Mouse (Mus musculus) embryo, embryonic 11.5 days (tissue): ENCODE data around the gene Sgpl1.

ENCODE experiments used
- DNase-seq: peaks from one replicate; pipeline ENCODE4 v3.0.0-alpha.2; 2012; ENCODE audit warnings: low read depth, low spot score

The Sgpl1 gene

GRCm38 (mm10) chr10:61147157-61148040 is at the start of gene Sgpl1:
Gene Sgpl1 (minus strand): TSS chr10:61147703.
- DNase-seq = peak; percentile 85

GRCm38 (mm10) chr10:61195718-61196291 is 48.3 kb upstream of the Sgpl1 start:
- no peak for DNase-seq

GRCm38 (mm10) chr10:61195216-61195615 is 47.7 kb upstream of the Sgpl1 start:
- DNase-seq = no peak

DNA sequence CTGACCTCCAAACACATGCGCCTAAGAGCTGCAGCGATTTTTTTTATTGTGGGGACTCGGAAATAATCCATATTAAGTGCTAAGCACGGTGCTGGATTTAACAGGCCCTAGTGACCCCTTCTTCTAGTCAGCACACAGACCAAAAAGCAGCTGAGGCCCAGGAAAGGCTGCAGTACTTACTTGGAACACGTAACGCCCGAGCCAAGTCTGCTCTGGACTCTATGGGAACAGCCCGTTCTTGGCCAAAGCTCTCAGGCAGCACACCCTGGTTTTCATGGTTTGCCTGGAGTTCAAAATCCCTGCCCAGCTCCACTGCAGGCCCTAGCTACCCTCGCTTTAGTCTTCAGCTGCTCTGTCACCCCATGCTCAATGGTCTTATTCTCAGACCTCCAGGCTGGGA is 47.1 kb upstream of the Sgpl1 start:
- DNase-seq = no peak

GRCm38 (mm10) chr10:61188010-61188409 is 40.5 kb upstream of the Sgpl1 start:
- DNase-seq = no peak

DNA sequence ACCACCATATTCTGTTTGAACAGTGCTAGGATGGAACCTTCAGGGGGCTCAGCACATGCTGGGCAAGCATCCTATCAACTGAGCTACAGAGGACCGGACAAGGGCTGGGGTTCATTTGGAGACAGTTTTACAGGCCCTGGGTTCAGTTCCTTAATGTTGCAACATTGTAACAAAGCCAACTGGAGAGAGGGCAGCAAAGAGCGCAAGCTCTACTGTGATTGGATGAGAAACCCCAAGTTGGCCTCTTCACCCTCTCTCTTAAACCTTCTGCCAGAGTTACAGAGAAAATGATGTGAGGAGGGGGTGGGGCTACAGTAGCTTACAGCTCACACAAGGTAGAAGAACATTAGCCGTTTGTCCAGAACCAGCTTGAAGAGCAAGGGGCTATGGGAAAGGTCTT is 39.5 kb upstream of the Sgpl1 start:
- DNase-seq = no peak

GRCm38 (mm10) chr10:61179927-61180326 is 32.4 kb upstream of the Sgpl1 start:
- no peak for DNase-seq

DNA sequence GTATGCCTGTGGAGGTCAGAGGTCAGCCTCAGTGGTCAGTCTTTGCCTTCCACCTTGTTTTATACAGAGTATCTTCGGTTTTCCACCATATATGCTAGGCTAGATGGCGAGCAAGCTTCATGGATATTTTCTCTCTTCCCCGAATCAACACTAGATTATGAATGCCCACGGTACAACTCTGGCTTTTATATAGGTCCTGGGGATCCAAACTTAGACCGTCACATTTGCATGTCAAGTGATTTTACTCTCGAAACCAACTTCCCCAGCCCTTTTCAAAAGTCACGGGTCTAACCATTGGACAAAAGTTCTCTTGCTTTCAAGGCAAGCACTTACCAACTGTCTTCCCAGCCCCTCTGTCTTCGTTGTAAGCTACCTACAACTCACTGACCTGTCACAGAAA is 31.2 kb upstream of the Sgpl1 start:
- DNase-seq = no peak

- DNase-seq = no peak
Observed at GRCm38 (mm10) chr10:61177751-61178150, 30.2 kb upstream of the Sgpl1 start.

DNA sequence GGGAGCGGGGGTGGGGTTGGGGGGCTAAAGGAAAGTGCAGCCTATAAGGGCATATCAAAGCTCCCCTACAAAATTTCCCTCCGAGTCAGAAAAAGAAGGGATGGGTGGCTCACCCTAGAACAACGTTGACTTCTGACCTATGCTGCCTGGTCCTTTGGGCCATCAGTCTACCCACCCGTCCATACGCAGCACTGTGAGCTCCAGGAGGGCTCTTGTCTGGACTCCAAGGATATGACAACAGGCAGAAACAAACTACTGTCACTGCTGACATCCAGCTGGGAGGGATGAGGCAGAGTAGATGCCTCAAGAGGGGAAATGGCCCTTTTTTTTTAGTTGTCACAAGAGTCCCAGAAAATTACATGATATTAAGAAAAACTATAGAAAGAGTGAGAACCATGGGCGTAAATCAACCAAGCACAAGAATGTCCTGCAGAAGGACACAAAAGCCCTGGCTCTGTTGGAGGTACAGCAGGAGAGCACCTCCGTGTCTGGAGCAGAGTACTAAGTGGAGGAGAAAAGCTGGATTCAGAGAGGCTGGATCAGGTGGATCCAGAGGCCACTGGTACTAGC is 28.8 kb upstream of the Sgpl1 start:
- no peak for DNase-seq

DNA sequence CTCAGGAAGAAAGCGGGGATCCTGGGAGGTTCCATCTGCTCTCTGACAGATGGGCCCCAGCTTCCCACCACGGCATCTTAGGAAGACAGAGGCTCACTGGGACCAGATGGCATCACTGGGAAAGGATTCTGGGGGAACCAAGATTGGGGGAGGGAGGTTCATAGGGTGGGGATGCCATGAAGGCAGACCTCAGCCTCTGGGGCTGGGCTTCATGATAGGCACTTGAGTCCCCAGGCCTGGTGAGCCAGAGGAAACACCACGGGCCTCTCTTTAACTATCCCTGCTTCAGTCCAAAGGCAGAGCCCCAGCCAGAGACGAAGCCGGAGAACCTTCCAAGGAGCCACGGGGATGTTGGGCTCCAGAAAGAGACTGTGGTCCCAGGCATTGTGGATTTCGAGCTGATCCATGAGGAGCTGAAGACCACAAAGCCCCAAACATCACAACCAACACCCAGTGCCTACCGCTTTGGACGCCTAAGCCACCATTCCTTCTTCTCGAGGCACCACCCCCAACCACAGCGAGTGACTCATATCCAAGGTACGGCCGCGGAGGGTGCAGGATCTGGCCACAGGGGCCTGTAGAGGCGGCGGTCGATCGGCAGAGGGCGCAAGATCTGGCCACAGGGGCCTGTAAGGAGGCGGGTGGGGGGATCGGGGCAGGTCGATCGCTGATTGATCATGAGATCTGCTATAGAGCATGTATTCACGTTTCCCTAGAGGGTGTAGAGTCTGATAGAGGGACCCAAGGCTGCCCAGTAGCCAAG is 28.1 kb upstream of the Sgpl1 start:
- peak; percentile 16 for DNase-seq

DNA sequence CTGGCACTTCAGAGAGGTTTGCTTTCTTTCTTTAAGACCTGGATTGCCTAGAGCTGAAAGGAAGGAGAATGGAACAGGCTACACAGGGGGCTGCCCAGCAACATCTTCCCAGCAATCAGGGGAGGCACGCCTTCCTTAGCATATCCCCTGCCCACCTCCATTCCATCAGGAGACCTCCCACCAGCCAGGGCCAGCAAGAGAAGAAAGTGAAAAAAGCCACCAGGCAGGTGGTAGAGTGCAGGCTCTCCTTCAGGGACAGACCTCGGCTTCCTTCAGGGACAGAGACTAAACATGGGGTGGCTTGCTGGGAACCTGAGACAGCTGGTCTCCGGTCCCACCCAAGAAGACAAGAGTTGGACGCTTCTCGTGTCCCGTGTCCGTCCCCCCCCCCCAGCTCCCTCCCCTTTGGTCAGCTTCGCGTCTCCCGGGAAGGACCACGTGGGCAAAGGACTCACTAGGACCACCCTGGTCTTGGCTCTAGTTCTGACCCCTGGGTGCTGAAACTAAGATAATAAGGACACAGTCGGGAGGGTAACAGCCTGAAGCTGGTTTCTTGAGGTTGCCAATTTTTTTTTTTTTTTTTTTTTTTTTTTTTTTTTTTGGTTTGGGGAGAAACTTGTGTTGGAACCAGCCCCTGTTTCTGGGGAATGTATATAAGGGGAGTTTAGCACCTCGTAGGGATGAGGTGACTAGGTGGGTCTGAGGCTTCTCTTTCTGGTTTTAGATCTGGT is 27.4 kb upstream of the Sgpl1 start:
- DNase-seq = no peak

DNA sequence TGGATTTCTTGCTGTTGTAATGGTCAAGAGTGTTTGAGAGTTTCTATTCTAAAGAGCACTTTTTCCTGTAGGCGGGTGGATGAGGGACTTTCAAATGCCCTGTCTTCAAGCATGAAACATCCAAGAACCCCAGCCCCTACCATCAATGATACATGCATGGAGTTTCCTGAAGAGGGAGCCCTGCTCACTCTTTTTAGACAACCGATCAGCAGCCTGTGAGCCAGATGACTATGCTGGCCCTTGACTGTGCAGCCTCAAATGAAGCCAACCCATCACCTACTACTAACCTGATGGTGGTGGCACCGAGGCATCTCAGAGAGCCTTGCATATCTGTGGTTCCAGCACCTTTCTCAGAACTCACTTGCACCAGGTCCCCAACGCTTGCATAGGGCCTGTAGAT is 25.0 kb upstream of the Sgpl1 start:
- DNase-seq = no peak

DNA sequence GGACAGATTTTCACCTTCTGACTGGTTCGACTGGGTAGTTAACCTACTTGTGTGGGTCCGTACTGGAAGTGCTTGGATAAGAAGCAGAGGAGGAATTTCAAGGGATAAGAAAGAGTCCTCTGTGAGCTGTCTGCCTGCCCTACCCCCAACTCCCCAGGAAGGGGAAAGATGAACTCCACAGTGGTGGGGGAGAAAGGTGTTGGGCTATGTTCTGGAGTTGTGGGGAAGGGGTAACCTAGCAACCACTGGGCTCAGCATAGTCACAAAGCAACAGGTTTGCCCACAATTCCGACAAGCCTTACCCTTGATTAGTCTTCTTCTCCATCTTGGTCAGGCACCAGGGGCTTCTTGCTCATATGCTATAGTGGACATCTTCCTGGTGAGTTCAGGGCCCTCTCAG is 24.2 kb upstream of the Sgpl1 start, which contains the start of gene Tbata:
TSS of gene Tbata (plus strand) at position 301 of the 400 bp plus-strand sequence.
- DNase-seq = no peak

- DNase-seq = no peak
Observed at GRCm38 (mm10) chr10:61168393-61168792, 20.9 kb upstream of the Sgpl1 start.

DNA sequence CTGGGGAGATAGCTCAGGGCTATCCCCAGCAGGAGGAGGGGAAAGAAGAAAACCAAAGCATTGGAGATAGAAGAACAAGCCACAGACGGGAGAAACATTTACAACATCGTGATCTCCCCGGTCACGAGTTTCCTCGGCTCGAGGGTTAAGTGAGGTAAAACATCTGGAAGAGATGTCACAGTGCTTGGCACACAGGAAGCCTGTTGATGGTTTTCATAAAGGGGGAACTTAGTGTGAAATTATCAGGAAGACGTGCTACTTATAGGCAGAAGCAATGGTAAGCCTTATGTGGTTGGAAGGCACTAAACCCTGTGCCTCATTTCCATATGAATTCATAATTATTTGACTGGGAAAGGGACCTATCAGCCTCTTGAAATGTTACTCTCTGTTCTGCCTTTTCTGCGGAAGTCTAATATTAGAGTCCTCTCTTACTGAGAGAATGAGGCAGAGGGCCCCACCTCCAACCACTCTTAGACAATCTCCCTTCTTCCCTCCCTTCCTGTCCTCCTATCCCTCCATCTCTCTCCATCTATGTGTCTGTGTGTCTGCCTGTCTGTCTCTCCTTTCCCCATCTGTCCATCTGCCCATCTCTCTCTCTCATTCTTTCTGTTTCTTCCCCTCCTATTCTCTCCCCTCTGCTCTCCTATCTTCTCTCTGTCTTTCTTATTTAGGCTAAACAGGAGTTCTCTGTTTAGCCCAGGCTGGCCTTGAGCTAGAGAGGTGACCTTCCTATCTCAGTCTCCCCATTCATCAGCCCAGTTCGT is 20.0 kb upstream of the Sgpl1 start:
- DNase-seq = no peak

GRCm38 (mm10) chr10:61162366-61162765 is 14.9 kb upstream of the Sgpl1 start:
- no peak for DNase-seq

- DNase-seq = no peak
Observed at GRCm38 (mm10) chr10:61160671-61161070, 13.2 kb upstream of the Sgpl1 start.

DNA sequence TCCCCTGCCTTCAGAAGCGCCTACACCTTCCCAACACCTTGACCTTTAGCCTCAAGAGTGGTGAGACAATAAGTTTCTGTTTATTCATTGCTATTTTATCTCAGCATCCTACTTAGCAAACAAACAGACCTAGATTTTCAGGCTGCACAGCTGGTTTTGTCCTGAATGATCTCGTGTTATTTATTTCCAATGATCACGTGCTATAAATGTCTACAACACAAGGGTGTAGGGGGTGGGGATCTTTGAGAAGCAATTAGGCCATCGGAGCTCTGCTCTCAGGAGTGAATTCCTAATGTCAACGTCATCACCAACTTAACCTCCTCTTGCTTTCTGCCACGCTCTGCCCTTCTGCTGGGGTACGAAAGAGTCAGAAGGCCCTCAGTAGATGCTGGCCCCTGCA is 12.6 kb upstream of the Sgpl1 start:
- DNase-seq = no peak

DNA sequence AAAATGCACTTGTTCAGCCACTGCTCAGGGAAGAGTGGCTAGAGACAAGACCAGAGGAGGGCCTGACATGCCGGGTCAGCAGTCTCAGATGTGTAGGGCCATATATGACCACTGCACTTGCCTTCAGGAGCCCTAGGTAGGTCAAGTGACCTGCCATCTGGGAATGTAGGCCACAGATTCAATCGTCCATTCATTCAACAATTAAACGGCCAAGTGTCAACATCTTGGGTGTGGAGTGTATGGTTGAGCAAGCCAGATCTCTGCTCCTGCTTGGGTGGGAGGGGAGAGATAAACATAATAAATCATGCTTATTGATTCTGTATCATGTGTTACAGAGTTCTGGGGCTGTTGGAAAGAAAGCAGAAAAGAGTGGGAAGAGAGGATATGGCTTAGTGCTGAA is 11.1 kb upstream of the Sgpl1 start:
- no peak for DNase-seq

GRCm38 (mm10) chr10:61156453-61156852 is 8.9 kb upstream of the Sgpl1 start:
- DNase-seq = no peak
